Mouse (Mus musculus): ENCODE results near the gene Urb1. TPM values are rescaled to one million over a fixed set of nuclear protein-coding genes. Genes with fewer than 3 reads are reported as not detected.

Gene Urb1
- polyA plus RNA-seq, 1 experiment from 2014 or later, result 9.7 TPM

- Histone ChIP-seq H3K9ac (no peak overlapping the region), H3K4me3 (no peak overlapping the region), H3K27ac (no peak overlapping the region), H3K36me3 (peaks cover 98% of the 10 kb centered on the region), H3K4me1 (peaks cover 11% of the 10 kb centered on the region), H3K9me3 (replicated peaks) (no peaks in the 10 kb centered on the region), H3K27me3 (replicated peaks) (no peaks in the 10 kb centered on the region), H3K4me2 (no peak overlapping the region)
- ATAC-seq, result no peak
- WGBS (ENCODE audit: insufficient replicate concordance), result 70% methylated on average over 3 of the region's 3 CpGs
Observed at GRCm38 (mm10) chr16:90792500-90792899, 17.7 kb downstream of the Urb1 start.

- no peak for ATAC-seq
- Histone ChIP-seq H3K4me2 (no peak overlapping the region), H3K9ac (no peak overlapping the region), H3K9me3 (replicated peaks) (no peaks in the 10 kb centered on the region), H3K4me3 (no peak overlapping the region), H3K36me3 (peaks cover 98% of the 10 kb centered on the region), H3K4me1 (peaks cover 11% of the 10 kb centered on the region), H3K27ac (no peak overlapping the region), H3K27me3 (replicated peaks) (no peaks in the 10 kb centered on the region)
- 81% methylated on average over 5 of the region's 5 CpGs for WGBS (ENCODE audit: insufficient replicate concordance)
Observed at GRCm38 (mm10) chr16:90792066-90792465, 18.1 kb downstream of the Urb1 start.

- no peaks in the 10 kb centered on the region for H3K9me3 ChIP-seq (replicated peaks)
- 81% methylated on average over 6 of the region's 6 CpGs for WGBS (ENCODE audit: insufficient replicate concordance)
- no peaks in the 10 kb centered on the region for H3K27me3 ChIP-seq (replicated peaks)
- no peak for ATAC-seq
- no peak overlapping the region for H3K4me2 ChIP-seq
- no peak overlapping the region for H3K9ac ChIP-seq
- no peak overlapping the region for H3K27ac ChIP-seq
- no peak overlapping the region for H3K4me3 ChIP-seq
- peaks cover 98% of the 10 kb centered on the region for H3K36me3 ChIP-seq
- peaks cover 11% of the 10 kb centered on the region for H3K4me1 ChIP-seq
Observed at GRCm38 (mm10) chr16:90790946-90791345, 19.3 kb downstream of the Urb1 start.

- Histone ChIP-seq H3K4me2 (no peak overlapping the region), H3K4me1 (peaks cover 11% of the 10 kb centered on the region), H3K36me3 (peaks cover 100% of the 10 kb centered on the region), H3K4me3 (no peak overlapping the region), H3K9me3 (replicated peaks) (no peaks in the 10 kb centered on the region), H3K27me3 (replicated peaks) (no peaks in the 10 kb centered on the region), H3K9ac (no peak overlapping the region), H3K27ac (peak overlapping the region; percentile 50)
- WGBS (ENCODE audit: insufficient replicate concordance), result 72% methylated on average over 6 of the region's 6 CpGs
- ATAC-seq, result peak; percentile 80
Observed at GRCm38 (mm10) chr16:90788580-90788979, 21.6 kb downstream of the Urb1 start.

GRCm38 (mm10) chr16:90785257-90785656, 25.0 kb downstream of the Urb1 start:
- no peak for ATAC-seq
- no peak overlapping the region for H3K9ac ChIP-seq
- H3K9me3 ChIP-seq (replicated peaks), result no peaks in the 10 kb centered on the region
- H3K4me2 ChIP-seq, result no peak overlapping the region
- no peak overlapping the region for H3K27ac ChIP-seq
- H3K27me3 ChIP-seq (replicated peaks), result no peaks in the 10 kb centered on the region
- peaks cover 97% of the 10 kb centered on the region for H3K36me3 ChIP-seq
- no peak overlapping the region for H3K4me3 ChIP-seq
- peaks cover 11% of the 10 kb centered on the region for H3K4me1 ChIP-seq
- WGBS (ENCODE audit: insufficient replicate concordance), result 87% methylated on average over 4 of the region's 4 CpGs

- Histone ChIP-seq H3K9me3 (replicated peaks) (no peaks in the 10 kb centered on the region), H3K36me3 (peaks cover 97% of the 10 kb centered on the region), H3K4me3 (no peak overlapping the region), H3K4me1 (peaks cover 5% of the 10 kb centered on the region), H3K4me2 (no peak overlapping the region), H3K9ac (no peak overlapping the region), H3K27ac (no peak overlapping the region), H3K27me3 (replicated peaks) (no peaks in the 10 kb centered on the region)
- 88% methylated on average over 11 of the region's 11 CpGs for WGBS (ENCODE audit: insufficient replicate concordance)
- ATAC-seq, result no peak
Observed at GRCm38 (mm10) chr16:90783302-90783701, 26.9 kb downstream of the Urb1 start.

- Histone ChIP-seq H3K9ac (no peak overlapping the region), H3K9me3 (replicated peaks) (no peaks in the 10 kb centered on the region), H3K27ac (no peak overlapping the region), H3K4me1 (no peaks in the 10 kb centered on the region), H3K27me3 (replicated peaks) (no peaks in the 10 kb centered on the region; the same call in 1 of the 2 replicates), H3K4me3 (no peak overlapping the region), H3K4me2 (no peak overlapping the region), H3K36me3 (peaks cover 96% of the 10 kb centered on the region)
- WGBS (ENCODE audit: insufficient replicate concordance), result 70% methylated on average over 11 of the region's 11 CpGs
- ATAC-seq, result peak; percentile 81
Observed at GRCm38 (mm10) chr16:90779783-90780182, 30.4 kb downstream of the Urb1 start.

GRCm38 (mm10) chr16:90775946-90776520, 34.2 kb downstream of the Urb1 start:
- Histone ChIP-seq H3K27ac (no peak overlapping the region), H3K9me3 (replicated peaks) (no peaks in the 10 kb centered on the region), H3K4me3 (no peak overlapping the region), H3K27me3 (replicated peaks) (no peaks in the 10 kb centered on the region; the same call in 1 of the 2 replicates), H3K4me1 (no peaks in the 10 kb centered on the region), H3K9ac (no peak overlapping the region), H3K4me2 (no peak overlapping the region), H3K36me3 (peaks cover 99% of the 10 kb centered on the region)
- WGBS (ENCODE audit: insufficient replicate concordance), result 82% methylated on average over 10 of the region's 10 CpGs
- ATAC-seq, result no peak

- no peak for ATAC-seq
- H3K4me1 ChIP-seq, result no peaks in the 10 kb centered on the region
- H3K27ac ChIP-seq, result no peak overlapping the region
- H3K9ac ChIP-seq, result no peak overlapping the region
- H3K9me3 ChIP-seq (replicated peaks), result no peaks in the 10 kb centered on the region
- WGBS (ENCODE audit: insufficient replicate concordance), result 81% methylated on average over 6 of the region's 6 CpGs
- no peak overlapping the region for H3K4me3 ChIP-seq
- H3K27me3 ChIP-seq (replicated peaks), result no peaks in the 10 kb centered on the region; the same call in 1 of the 2 replicates
- no peak overlapping the region for H3K4me2 ChIP-seq
- peaks cover 99% of the 10 kb centered on the region for H3K36me3 ChIP-seq
Observed at GRCm38 (mm10) chr16:90774646-90775045, 35.6 kb downstream of the Urb1 start.

GRCm38 (mm10) chr16:90774216-90774615, 36.0 kb downstream of the Urb1 start:
- Histone ChIP-seq H3K27me3 (replicated peaks) (no peaks in the 10 kb centered on the region; the same call in 1 of the 2 replicates), H3K36me3 (peaks cover 99% of the 10 kb centered on the region), H3K4me3 (no peak overlapping the region), H3K4me1 (no peaks in the 10 kb centered on the region), H3K27ac (no peak overlapping the region), H3K4me2 (no peak overlapping the region), H3K9me3 (replicated peaks) (no peaks in the 10 kb centered on the region), H3K9ac (no peak overlapping the region)
- no peak for ATAC-seq
- WGBS (ENCODE audit: insufficient replicate concordance), result 82% methylated on average over 12 of the region's 12 CpGs

GRCm38 (mm10) chr16:90766919-90767454, 43.2 kb downstream of the Urb1 start:
- WGBS (ENCODE audit: insufficient replicate concordance), result 90% methylated on average over 15 of the region's 15 CpGs
- Histone ChIP-seq H3K4me2 (no peak overlapping the region), H3K9me3 (replicated peaks) (no peaks in the 10 kb centered on the region; the same call in 1 of the 2 replicates), H3K36me3 (peaks cover 96% of the 10 kb centered on the region), H3K9ac (no peak overlapping the region), H3K4me3 (no peak overlapping the region), H3K4me1 (peaks cover 4% of the 10 kb centered on the region), H3K27ac (no peak overlapping the region), H3K27me3 (replicated peaks) (no peaks in the 10 kb centered on the region)
- ATAC-seq, result no peak

- WGBS (ENCODE audit: insufficient replicate concordance), result 78% methylated on average over 9 of the region's 9 CpGs
- Histone ChIP-seq H3K27me3 (replicated peaks) (no peaks in the 10 kb centered on the region), H3K9ac (no peak overlapping the region), H3K4me3 (no peak overlapping the region), H3K9me3 (replicated peaks) (no peaks in the 10 kb centered on the region; the same call in 1 of the 2 replicates), H3K36me3 (peaks cover 91% of the 10 kb centered on the region), H3K4me1 (peaks cover 20% of the 10 kb centered on the region), H3K27ac (no peak overlapping the region), H3K4me2 (no peak overlapping the region)
- no peak for ATAC-seq
Observed at GRCm38 (mm10) chr16:90765195-90765877, 44.9 kb downstream of the Urb1 start.

All from liver, embryonic 12.5 days (tissue).